Mouse (Mus musculus) kidney, postnatal 10 days (tissue): ENCODE results near the gene Primpol.

Source experiments
- DNase-seq: peaks from one replicate; pipeline ENCODE4 v3.0.0; 2021; ENCODE audit warnings: mixed read lengths

Gene Primpol

DNA sequence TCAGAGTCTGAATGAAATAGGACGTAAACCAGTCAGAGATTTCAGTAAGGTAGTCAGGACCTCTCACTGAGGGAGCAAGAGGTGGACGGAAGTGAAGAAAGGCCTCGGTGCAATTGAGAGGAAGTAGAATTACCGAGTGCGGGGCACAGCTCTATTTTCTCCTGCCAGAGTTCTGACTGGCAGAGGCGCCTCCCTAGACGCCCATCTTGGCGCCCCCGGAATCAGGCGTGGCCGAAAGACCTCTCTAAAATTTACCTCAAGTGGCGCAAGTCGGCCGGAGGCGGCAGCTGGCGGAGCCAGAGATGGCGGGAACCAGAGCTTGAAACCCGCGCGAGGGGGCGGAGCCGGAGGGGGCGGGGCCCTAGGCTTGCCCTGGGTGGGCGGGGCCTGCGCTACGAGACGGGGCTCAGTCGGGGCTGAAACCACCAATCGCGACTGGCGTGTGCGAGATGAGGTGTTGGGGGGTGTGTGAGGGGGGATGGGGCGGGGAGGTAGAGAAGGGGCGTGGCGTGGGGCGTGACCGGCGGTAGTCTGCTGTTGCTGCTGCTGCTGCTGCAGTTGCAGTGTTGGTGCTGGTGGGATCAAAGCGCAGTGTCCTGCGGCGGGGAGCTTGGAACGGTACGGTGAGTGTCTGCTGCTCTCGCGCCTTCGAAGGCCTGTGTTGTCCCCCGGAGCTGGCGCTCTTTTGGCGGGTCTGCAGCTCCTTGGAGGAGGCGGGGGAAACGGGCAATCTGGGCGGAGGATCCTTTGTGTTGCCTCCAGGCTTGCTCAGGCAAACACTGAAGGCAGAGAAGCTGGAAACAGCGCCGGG, at the start of gene Primpol, which contains the start of gene Casp3:
Gene Primpol, minus strand, starts transcription at position 334 of the 811 bp plus-strand sequence.
Gene Casp3, plus strand, starts transcription at position 413 of the 811 bp plus-strand sequence.
- DNase-seq, result peak; percentile 99

DNA sequence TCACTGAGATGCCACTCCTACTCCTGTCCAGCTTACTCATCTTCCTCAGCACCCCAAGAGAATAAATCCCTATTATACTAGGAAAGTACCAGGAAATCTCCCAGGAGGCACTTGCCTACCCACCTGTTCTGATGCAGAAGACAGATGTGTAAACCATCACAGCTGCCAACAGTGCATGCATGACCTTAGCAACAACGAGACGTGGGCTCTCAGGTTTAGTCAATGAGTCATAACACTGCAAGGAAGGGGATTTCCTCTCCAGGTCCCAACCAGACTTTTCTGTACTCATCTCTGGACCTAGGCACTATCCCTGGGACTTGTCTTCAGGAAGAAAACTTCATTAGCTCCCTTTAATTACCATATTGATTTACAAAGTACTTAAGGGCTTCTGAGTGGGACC, 38.9 kb upstream of the Primpol start:
- DNase-seq, result no peak

DNA sequence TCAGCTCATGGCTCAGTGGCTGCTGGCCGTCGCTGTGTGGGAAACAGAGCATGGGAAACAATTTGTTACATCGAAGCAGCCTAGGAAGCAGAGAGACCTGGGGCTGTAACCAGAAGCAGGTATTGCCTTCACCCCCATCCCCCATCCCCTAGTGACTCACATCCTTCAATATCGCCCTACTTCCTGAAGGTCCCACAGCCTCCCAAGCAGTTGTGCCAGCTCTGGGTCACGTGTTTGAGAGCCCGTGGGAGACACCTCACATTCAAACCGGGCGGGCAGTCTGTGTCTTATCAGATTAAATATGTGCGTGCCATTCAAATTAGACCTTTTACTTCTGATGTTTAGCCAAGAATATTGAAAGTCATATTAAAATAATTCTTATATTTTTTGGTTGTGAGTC, 34.9 kb upstream of the Primpol start:
- DNase-seq, result peak; percentile 50

DNA sequence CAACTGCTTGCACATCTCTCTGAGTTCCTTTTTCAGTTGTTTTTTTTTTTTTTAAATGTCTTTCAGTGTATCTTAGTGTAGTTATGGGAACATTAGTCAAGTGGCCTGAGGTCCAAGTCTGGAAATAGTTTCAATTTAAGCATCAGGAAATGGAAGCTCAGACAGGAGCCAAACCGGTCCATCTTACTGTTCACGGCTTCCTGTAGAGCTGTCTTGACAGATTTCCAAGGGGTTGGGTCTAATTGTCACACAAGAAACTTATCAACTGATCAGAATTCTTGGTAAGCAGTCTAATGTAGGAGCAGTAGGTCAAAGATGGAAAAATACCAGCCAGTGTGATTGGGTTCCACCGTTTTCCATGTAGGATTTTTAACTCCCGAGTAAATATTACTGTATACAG, 31.4 kb upstream of the Primpol start:
- no peak for DNase-seq

- no peak for DNase-seq
Measured at GRCm38 (mm10) chr8:46641272-46641671, 24.3 kb upstream of the Primpol start.

DNA sequence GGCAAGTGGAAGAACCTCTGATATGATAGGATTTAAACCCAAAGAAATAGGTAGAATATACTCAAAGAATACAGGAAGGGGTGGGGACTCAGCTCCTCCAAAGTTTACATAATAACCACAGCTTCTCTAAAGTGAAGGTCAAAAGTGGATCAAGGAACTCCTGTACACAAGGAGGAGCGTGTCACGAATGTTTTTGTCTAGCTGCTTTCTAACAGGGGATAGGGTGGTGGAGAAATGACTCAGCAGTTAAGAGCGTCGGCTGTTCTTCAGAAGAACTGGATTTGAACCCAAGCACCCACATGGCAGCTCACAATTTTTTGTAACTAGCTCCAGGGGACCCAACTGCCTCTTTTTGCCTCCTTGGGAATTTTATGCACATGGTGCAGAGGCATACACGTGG, 22.8 kb upstream of the Primpol start:
- DNase-seq, result no peak

DNA sequence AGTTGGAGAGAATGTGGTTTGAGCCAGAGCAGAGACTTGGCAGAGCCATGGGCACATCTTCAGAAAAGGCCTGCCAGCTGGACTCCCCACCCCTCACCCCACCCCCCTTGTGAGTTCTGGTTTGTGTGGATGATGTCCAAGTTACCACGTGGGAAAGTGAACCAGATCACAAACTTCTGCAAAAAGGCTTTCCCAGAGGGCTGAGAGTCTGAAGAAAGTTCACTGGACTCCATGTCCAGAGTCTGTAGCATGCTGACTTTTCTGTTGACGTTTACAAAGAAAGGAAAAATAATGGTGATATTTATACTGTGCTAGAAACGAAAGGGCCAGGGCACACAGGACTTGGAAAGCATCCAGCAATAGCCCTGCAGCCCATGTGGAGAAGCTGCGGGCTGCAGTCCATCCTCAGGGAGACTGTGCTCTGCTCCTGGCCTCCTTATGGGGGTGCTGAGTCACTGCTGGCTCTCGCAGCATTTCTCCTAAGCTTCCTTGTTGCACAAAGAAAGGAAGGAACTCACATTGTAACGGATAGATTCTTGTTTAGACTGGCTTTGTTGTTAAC, 22.1 kb upstream of the Primpol start:
- peak; percentile 60 for DNase-seq

- no peak for DNase-seq
Measured at GRCm38 (mm10) chr8:46630932-46631331, 13.9 kb upstream of the Primpol start.

- no peak for DNase-seq
Measured at GRCm38 (mm10) chr8:46630422-46630821, 13.4 kb upstream of the Primpol start.

- DNase-seq, result no peak
Measured at GRCm38 (mm10) chr8:46628645-46629044, 11.6 kb upstream of the Primpol start.

DNA sequence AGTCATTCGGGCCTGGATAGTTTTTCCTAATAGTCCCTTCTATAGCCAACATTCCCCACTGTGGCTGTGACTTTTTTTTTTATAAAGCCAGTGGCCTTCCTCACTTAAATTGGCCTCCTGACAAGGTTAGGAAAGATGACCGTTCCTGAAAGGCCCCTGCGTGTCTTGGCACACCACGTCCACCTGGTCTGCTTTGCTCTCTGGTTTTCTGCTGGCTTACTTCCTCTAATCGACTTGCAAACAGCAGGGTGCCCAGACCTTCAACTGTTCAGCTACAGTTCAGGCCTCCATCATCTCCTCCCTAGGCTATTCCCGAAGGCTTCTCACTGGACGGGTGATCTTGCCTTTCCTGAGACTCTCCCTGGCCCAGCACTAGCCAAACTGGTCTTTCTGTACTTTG, 10.9 kb upstream of the Primpol start:
- DNase-seq, result no peak

- no peak for DNase-seq
Measured at GRCm38 (mm10) chr8:46626642-46627041, 9.6 kb upstream of the Primpol start.

DNA sequence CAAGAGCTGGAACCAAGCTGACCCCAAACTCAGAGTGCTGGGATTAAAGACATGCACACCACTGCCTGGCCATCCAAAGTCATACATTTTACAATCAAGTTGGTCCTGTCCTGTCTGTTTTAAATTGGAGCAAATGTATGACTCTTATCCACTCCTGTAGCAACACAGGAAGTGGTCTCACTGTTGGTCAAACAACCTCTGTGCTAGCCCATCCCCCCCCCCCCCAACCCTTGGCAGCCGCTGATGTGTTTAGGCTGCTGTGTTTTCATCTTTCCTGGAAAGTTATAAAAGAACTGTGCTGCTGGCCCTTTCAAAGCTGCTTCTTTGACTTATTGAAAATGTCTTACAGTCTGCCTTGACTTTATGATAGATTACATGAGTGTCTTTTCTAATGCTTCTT, 8.2 kb upstream of the Primpol start:
- no peak for DNase-seq

DNA sequence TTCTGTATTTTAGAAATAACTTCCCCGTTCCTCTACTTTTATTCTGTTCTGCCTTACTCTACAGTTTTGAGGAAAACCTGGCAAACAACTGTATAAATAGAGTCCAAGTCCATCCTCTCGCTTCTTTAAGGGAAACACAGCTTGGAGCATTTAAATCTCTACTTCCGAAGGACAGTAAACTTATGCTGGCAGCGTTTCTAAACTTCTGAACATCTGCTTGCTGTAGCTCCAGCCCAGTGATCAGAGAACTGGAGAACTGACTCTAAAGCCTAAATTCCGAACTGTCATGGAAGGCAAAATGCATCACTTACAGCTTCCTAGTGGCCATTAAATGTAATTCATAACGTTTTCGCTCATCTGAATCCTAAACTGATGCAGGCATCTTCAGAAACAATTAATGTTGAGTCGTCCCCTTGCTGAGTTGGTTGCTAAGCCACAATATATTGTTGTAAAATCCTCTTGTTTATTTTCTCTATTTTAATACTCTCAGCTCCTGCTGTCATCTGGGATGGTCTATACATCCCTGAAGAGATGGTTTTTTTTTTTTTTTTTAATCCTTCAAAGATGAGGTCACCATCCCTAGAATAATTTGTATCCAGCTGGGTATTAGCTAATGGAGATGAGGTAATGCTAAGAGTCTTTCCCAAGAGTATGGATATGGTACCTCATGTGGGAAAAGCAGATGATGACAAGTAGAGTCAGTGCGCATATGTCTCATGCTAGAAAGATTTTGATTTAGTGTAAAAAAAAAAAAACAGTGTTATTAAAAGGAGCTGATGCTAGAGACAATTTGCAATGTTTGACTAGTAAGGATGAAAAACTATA, 5.6 kb upstream of the Primpol start:
- DNase-seq, result no peak

GRCm38 (mm10) chr8:46618639-46619320, 1.8 kb upstream of the Primpol start:
- DNase-seq, result peak; percentile 14

DNA sequence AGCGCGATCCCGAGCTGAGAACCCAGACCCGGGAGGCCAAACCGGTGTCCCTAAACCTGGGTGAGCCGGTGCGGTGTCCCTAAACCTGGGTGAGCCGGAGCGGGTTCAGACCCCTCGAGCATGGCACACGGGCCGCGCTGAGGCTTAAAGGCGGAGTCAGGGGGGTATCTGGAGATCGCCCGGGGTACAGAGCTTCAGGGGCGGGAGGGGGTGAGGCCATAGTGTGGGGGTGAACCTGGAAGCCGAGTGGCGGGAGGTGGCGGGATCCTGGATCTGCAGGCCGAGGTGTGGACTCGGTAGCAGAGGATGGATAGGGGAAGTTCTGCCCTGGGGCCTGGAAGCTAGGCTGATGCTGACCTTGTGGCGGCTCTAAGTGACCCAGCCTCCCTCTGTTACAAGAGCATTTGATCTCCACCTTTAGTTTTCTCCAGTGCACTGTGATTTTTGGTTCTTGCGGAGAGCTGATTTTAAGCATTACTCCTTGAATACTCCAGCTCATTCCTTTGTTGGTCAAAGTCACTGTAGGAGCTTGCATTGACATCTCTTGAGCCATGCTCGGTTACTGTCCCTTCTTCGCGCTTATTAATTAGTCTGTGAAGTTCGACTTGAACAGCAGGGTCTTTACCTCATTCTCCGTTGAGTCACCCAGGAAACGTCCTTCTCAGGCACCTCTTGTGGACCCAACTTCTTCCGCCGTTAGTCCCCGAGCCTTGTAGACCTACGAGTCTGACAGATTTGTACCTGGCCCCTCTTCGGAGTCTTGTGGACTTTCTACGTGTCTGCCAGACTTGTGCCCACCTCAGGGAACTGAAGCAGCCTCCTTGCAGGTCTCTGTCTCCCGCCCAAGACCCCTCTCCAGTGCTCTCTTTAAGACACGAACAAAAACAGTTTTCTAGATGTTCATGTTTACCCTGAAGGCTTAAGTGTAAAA, 943 bp upstream of the Primpol start:
- peak; percentile 18 for DNase-seq

DNA sequence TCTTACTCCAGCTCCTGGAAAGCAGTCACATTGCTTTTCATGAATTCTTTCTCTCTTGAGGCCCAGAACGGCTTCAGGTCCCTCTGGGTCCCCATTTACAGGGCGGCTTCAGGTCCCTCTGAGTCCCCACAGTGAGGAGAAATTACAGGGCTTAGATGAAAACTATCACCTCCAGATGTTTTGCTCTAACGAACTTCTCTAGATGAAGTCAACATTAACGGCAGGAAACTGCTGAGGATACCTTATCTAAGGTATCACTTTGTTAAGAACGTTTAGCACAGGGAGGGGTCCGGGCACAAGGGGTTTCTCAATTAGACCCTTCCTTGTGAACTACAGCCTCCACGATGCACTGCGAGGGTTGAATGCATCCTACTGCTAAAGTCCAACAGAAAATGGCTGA, 1.1 kb downstream of the Primpol start:
- DNase-seq, result no peak

GRCm38 (mm10) chr8:46613377-46613776, 3.6 kb downstream of the Primpol start:
- peak; percentile 20 for DNase-seq

GRCm38 (mm10) chr8:46612913-46613312, 4.1 kb downstream of the Primpol start:
- no peak for DNase-seq

DNA sequence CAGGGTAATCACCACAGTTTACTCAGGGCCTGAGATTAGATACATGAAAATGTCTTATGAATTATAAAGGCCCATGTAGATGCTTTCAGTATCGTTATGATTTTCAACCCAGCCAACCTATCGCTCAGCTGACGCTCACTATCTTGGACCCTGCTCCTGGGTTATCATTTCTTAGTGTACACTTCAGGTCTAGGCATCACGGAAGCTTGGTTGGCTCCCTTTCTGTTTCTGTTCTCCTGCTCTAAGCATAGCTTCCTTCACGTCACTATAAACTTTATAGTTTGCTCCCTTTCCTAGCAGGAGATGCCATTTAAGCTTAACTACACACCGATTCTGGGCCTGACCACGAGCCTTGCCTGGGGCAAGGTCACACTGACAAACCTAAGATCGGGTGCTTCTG, 5.5 kb downstream of the Primpol start:
- no peak for DNase-seq

GRCm38 (mm10) chr8:46606930-46607329, 10.1 kb downstream of the Primpol start:
- no peak for DNase-seq

- DNase-seq, result no peak
Measured at GRCm38 (mm10) chr8:46603587-46603986, 13.4 kb downstream of the Primpol start.
